Mouse (Mus musculus) hindbrain, embryonic 11.5 days (tissue): ENCODE measurements around the gene Prdm1. TPM values are rescaled to one million over a fixed set of nuclear protein-coding genes. Genes with fewer than 3 reads are reported as not detected.

Experiments used
- ATAC-seq: fragments of 200-750 bp; cut with Nextera tagmentation; 2 replicates; pipeline ENCODE4 v1.8.0; 2017; ENCODE audit warnings: mild to moderate bottlenecking, moderate TSS enrichment, moderate library complexity; ENCODE audit not compliant: low FRiP score
- DNase-seq: peaks from one replicate; pipeline ENCODE4 v3.0.0-alpha.2; 2015; ENCODE audit warnings: low spot score
- H3K27ac ChIP-seq: fragments of 300-500 bp; sonication (generic); 2 replicates; pipeline ENCODE4 v1.5.1; 2014; ENCODE audit warnings: mild to moderate bottlenecking, low read depth, low read length
- H3K27me3 ChIP-seq: fragments of 300-500 bp; sonication (generic); 2 replicates; pipeline ENCODE4 v1.6.1; 2014; ENCODE audit warnings: mild to moderate bottlenecking, low read length, moderate library complexity, mixed read lengths; ENCODE audit not compliant: control insufficient read depth, insufficient read depth
- H3K36me3 ChIP-seq: fragments of 300-500 bp; sonication (generic); 2 replicates; pipeline ENCODE4 v1.6.1; 2014; ENCODE audit warnings: mild to moderate bottlenecking, low read length, moderate library complexity, mixed read lengths; ENCODE audit not compliant: control insufficient read depth, insufficient read depth
- H3K4me1 ChIP-seq: fragments of 300-500 bp; sonication (generic); replicated peaks from 2 replicates; pipeline ENCODE4 v1.6.1; 2014; ENCODE audit warnings: low read length, mixed read lengths; ENCODE audit not compliant: control insufficient read depth, insufficient read depth
- H3K4me2 ChIP-seq: fragments of 300-500 bp; sonication (generic); replicated peaks from 2 replicates; pipeline ENCODE4 v1.6.1; 2014; ENCODE audit warnings: mild to moderate bottlenecking, low read depth, low read length
- H3K4me3 ChIP-seq: fragments of 300-500 bp; sonication (generic); 2 replicates; pipeline ENCODE4 v1.5.1; 2014; ENCODE audit warnings: low read depth, low read length
- H3K9ac ChIP-seq: fragments of 300-500 bp; sonication (generic); 2 replicates; pipeline ENCODE4 v1.6.1; 2014; ENCODE audit warnings: low read depth, low read length
- H3K9me3 ChIP-seq: fragments of 300-500 bp; sonication (generic); 2 replicates; pipeline ENCODE4 v1.6.1; 2016; ENCODE audit warnings: low read length; ENCODE audit not compliant: control insufficient read depth
- WGBS: fragments of 180-500 bp; shearing (Covaris S2); extraction: QIAGEN DNeasy Blood & Tissue Kit; methylation state at CpG from one replicate; pipeline ENCODE4 v1.1.7; 2014; 5-methylcytosine and 5-hydroxymethylcytosine counted together
- polyA plus RNA-seq: library from polyadenylated mRNA; unstranded; fragments of >200 nt; fragmentation: Nextera tagmentation; extraction: Ambion mirVana; gene quantifications from 2 replicates; pipeline ENCODE4 v1.2.1, GENCODE M21; 2014

The Prdm1 gene
- polyA plus RNA-seq, 1 experiment from 2014 or later = 0.99 TPM

DNA sequence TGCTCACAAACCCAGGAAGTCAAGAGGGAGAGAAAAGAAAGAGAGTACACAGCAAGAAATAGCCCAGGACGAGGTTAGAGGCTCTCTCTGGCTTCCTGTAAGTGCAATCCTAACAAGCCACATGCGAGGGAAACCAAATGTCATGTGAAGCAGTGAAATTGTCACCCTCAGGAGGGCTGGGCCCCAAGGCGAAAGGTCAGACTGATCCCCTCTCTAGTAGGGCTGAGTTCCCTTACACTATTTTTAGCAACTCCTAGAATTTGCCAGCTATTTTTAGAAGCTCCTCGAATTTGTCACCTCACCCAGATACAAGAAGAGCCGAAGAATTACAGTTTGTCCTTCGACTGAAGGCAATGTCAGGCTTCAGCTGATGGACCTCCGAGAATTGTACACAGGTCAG, 124.9 kb downstream of the Prdm1 start:
- H3K27ac ChIP-seq = no peak overlapping the region
- no peak overlapping the region for H3K9ac ChIP-seq
- H3K4me1 ChIP-seq = no peaks in the 10 kb centered on the region
- WGBS = 75% methylated on average over 7 of the region's 7 CpGs
- no peaks in the 10 kb centered on the region for H3K9me3 ChIP-seq
- H3K4me3 ChIP-seq = no peak overlapping the region
- H3K36me3 ChIP-seq = no peaks in the 10 kb centered on the region
- no peak for ATAC-seq
- no peaks in the 10 kb centered on the region for H3K27me3 ChIP-seq
- no peak overlapping the region for H3K4me2 ChIP-seq
- no peak for DNase-seq

DNA sequence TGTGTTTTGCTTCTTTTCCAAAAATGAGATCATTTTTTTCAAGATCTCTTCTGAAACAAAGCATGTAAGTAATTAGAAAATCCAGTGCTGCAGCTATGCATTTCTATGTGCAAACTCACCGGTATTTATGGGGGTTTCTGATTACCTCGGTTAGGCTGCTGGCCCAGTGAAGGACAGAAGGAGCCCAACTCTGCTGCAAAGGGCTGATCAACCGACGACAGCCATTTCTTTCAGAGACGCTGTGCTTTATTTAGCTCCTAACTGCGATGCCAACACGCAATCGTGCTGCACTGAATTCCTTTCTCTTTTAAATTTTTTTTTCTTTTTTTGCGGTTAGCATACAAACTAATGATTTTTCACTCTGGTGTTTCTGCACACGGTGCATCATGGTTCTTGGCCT, 126.7 kb downstream of the Prdm1 start:
- ATAC-seq = no peak
- WGBS = 86% methylated on average over 10 of the region's 10 CpGs

DNA sequence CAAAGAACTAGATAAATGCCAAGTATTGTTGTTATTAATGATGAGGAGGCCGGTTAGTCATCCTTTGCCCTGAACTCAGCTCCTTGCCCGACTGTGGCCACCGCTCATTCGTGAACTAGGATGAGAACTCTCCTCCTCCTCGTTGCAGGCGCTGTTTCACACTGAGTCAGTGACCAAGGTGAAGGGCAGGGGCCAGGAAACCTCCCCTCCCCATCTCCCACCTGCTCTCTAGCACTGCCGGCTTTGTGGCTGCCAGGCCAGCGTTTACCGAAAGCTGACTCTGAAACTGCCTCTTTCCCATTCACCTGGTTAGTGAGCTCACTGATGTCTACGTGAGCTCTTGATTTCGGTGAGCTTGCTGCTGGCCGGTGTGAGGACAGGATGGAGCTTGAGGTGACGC, 127.7 kb downstream of the Prdm1 start:
- Histone ChIP-seq H3K27me3 (no peaks in the 10 kb centered on the region), H3K27ac (no peak overlapping the region), H3K4me2 (no peak overlapping the region), H3K4me3 (no peak overlapping the region), H3K9ac (no peak overlapping the region), H3K9me3 (no peaks in the 10 kb centered on the region), H3K4me1 (no peaks in the 10 kb centered on the region), H3K36me3 (no peaks in the 10 kb centered on the region)
- DNase-seq (no peak), ATAC-seq (no peak)
- 62% methylated on average over 13 of the region's 13 CpGs for WGBS

More for the DNA sequence above, 126.7 kb downstream of the Prdm1 start:
- H3K9me3 ChIP-seq = no peaks in the 10 kb centered on the region
- H3K4me2 ChIP-seq = no peak overlapping the region
- H3K36me3 ChIP-seq = no peaks in the 10 kb centered on the region
- H3K27me3 ChIP-seq = no peaks in the 10 kb centered on the region
- H3K4me1 ChIP-seq = no peaks in the 10 kb centered on the region
- no peak overlapping the region for H3K27ac ChIP-seq
- no peak for DNase-seq
- no peak overlapping the region for H3K4me3 ChIP-seq
- H3K9ac ChIP-seq = no peak overlapping the region

DNA sequence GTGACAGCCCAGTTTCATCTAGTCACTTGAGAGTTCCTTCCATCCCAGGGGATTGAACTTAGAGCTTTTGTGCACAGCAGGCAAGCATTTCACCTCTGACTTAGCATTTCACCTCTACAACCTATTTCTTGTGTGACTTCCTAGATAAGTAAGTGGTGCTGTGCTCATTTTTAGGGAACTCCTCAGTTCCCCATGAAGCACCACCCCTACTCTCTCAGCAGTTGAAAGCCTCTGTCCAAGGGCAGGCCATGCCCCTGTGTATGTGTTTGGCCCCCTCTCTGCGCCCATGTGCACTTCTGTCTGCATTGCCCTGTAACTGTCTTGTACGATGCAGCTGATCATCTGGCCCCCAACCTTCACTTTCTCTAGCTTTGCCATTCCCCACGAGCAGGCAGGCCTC, 128.2 kb downstream of the Prdm1 start:
- Histone ChIP-seq H3K27ac (no peak overlapping the region), H3K9ac (no peak overlapping the region), H3K9me3 (no peaks in the 10 kb centered on the region), H3K4me2 (no peak overlapping the region), H3K36me3 (no peaks in the 10 kb centered on the region), H3K4me1 (no peaks in the 10 kb centered on the region), H3K4me3 (no peak overlapping the region), H3K27me3 (no peaks in the 10 kb centered on the region)
- DNase-seq = no peak
- WGBS = 73% methylated on average over 3 of the region's 3 CpGs
- no peak for ATAC-seq

DNA sequence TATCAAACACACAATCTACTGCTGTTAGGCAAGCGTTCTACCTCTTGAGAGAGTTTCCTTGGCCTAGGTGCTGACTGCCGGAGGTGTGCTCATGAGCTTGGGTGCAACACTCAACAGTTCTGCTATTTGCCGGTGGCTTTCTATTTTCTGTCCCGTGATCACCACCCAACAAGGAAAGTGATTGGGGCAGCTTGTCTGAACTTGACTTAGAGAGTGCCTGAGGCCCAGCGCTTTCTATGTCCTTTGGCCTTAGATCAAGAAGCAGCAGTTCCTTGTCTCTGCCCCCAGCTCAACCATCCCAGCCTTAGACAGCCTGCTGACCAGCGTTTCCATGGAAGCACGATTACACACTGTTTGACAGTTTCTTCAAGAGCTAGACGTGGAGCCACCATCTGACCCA, 135.4 kb downstream of the Prdm1 start:
- DNase-seq = no peak
- Histone ChIP-seq H3K27ac (no peak overlapping the region), H3K4me3 (no peak overlapping the region), H3K9ac (no peak overlapping the region), H3K27me3 (no peaks in the 10 kb centered on the region), H3K4me2 (no peak overlapping the region), H3K4me1 (no peaks in the 10 kb centered on the region), H3K9me3 (no peaks in the 10 kb centered on the region), H3K36me3 (no peaks in the 10 kb centered on the region)
- 85% methylated on average over 8 of the region's 8 CpGs for WGBS
- ATAC-seq = no peak

DNA sequence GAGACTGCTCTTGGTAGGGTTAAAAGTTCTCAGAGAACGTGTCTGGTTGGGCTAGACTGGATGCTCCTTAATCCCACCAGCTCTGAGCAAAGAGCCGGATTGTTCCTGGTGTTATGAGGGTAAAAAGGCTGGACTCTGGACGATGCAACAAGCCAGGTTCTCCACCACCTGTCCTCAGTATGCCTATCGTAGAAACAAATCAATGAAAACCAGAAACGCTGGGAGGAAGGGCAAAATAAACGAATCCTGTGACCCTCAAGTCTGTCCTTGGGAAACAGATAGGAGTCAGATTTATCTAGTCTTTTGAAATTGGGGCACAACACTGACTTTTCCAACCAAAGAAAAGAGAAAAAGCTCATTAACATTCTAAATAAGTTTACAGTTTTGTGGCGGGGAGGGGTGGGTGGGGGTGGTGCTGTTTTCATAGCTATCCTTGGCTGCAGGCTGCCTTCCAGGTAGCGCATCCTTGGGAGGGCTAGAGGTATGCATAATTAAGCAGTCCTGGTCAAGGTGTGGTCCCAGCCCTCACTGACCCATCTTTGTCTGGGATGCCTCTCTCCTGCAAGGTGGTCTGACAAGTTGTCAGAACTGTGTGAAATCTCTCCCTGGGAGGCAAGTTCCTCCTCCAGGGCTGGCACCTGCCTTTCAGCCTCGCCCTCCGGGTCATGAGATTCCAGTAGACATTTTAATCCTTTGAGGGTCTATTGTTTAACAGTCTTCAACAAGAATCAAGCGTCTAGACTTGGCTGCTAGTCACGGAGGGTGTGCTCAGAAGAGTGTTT, 136.6 kb downstream of the Prdm1 start:
- Histone ChIP-seq H3K4me3 (no peak overlapping the region), H3K4me2 (no peak overlapping the region), H3K27ac (no peak overlapping the region), H3K36me3 (no peaks in the 10 kb centered on the region), H3K4me1 (no peaks in the 10 kb centered on the region), H3K27me3 (no peaks in the 10 kb centered on the region), H3K9ac (no peak overlapping the region), H3K9me3 (no peaks in the 10 kb centered on the region)
- DNase-seq (no peak), ATAC-seq (no peak)
- 51% methylated on average over 12 of the region's 12 CpGs for WGBS

DNA sequence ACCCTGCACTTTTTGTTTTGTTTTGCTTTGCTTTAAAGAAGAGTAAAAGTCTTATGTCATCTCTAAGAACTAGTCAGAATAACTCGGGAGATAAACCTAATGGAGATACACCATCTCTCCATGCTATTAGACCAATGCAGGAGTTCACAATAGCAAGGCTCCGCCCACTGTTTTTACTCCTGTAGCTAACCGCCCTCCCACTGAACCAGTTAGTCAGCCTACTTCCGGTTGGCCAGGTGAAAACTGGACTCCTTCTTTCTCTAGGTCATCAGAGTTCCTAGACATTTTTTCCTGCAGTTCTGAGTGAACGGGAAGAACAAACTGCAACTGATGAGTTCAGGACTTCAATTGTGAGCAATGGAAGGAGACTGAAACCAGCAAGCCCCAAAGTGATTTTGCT, 138.0 kb downstream of the Prdm1 start:
- Histone ChIP-seq H3K4me2 (no peak overlapping the region), H3K27ac (no peak overlapping the region), H3K4me1 (no peaks in the 10 kb centered on the region), H3K27me3 (no peaks in the 10 kb centered on the region), H3K9me3 (no peaks in the 10 kb centered on the region), H3K9ac (no peak overlapping the region), H3K36me3 (no peaks in the 10 kb centered on the region), H3K4me3 (no peak overlapping the region)
- DNase-seq (no peak), ATAC-seq (no peak)
- WGBS = 82% methylated on average over 5 of the region's 5 CpGs

DNA sequence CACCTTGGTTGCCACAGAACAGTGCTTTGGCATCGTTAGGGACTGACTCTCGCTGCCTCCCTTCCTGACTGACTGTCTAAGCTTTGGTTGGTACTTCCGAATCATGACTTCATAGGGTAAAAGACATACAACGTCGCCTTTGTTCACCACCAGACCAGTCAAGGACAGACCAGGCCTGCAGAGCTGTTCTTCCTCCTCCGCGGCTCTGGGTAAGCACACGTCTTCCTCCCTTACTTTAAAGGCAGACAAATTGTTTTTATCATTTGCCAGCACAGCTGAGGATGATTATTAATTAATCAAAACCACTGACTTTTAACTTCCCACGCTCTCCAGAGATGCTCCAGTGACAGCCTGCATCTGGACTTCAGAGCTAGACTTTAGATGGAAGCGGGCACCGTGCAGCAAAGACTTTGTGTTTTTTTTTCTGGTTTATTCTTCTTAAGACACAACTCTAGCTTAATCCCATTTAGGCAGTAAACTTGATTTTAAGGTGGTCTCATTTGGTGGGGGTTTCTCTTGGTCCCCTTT, 139.5 kb downstream of the Prdm1 start:
- no peaks in the 10 kb centered on the region for H3K27me3 ChIP-seq
- DNase-seq (no peak), ATAC-seq (no peak)
- H3K4me3 ChIP-seq = no peak overlapping the region
- WGBS = 86% methylated on average over 11 of the region's 11 CpGs
- no peak overlapping the region for H3K4me2 ChIP-seq
- H3K9ac ChIP-seq = no peak overlapping the region
- H3K9me3 ChIP-seq = no peaks in the 10 kb centered on the region
- H3K27ac ChIP-seq = no peak overlapping the region
- no peaks in the 10 kb centered on the region for H3K4me1 ChIP-seq
- no peaks in the 10 kb centered on the region for H3K36me3 ChIP-seq
